Mouse (Mus musculus): ENCODE measurements at regions not wholly inside any gene's neighbourhood (a gene's known extent, or its start where the extent isn't known, plus 50 kb on each side); places are given as distances from the start of the nearest gene placed in this dataset.

DNA sequence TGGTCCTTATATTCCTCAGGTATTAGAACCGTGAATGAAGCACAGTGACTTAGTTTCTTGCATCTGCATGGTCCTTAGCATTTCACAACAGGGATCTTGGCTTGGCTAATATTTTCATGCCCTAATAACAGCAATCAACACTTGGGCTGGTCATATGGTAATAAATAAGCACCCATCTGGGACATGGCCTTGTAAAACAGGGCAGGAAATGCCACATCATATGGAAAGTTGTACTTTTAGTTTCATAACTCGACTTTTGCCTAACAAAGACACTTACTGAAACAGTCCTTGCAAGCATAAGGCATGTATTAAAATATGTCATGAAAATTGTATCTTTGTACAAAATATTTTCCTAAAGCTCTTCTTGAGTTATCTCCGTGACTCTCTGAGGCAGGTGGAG, 175.8 kb upstream of the Prdm1 start:
- no peak overlapping the region for H3K4me3 ChIP-seq (ENCODE audit: low read depth, low read length)
- TF ChIP-seq EP300 (IDR thresholded peaks at IDR 0.05; ENCODE audit: low read depth) (no peak), CTCF (IDR thresholded peaks at IDR 0.05; ENCODE audit: low read depth) (no peak)
- DNase-seq (ENCODE audit: low spot score) (no peak), ATAC-seq (ENCODE audit: insufficient read depth, low read depth) (no peak)
- no peak overlapping the region for H3K9ac ChIP-seq (replicated peaks; ENCODE audit: low read depth, low read length)
- no peaks in the 10 kb centered on the region for H3K27me3 ChIP-seq (ENCODE audit: control insufficient read depth, insufficient read depth, low read length)
- no peaks in the 10 kb centered on the region for H3K9me3 ChIP-seq (replicated peaks; ENCODE audit: control insufficient read depth, low read length)
- no peaks in the 10 kb centered on the region for H3K4me1 ChIP-seq (ENCODE audit: control insufficient read depth, insufficient read depth)
- H3K36me3 ChIP-seq (replicated peaks; ENCODE audit: control insufficient read depth, insufficient read depth, low read length), result no peaks in the 10 kb centered on the region
- 77% methylated on average over 3 of the region's 3 CpGs for WGBS
- no peak overlapping the region for H3K27ac ChIP-seq (ENCODE audit: low read depth)
- H3K4me2 ChIP-seq (ENCODE audit: low read depth, low read length), result no peak overlapping the region

DNA sequence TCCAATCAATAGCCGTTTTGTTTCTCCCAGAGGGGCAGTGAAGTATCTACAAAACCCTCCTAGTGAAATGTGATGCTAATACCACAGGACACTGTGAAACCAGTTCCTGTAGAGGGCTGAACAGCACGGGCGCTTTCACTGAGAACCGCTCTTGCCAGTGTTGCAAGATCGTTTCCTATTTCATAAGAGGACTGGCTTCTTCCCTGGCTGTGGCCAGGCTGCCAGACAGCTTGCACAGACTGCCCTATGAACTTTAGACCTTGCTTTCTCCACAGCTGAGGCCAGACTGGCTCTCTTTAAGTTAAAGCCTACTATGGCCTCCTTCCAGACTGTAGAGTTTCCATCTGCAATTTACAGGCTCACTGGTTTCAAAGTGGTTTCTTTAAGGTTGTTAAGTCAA, 173.8 kb upstream of the Prdm1 start:
- Histone ChIP-seq H3K9me3 (replicated peaks; ENCODE audit: control insufficient read depth, low read length) (no peaks in the 10 kb centered on the region), H3K36me3 (replicated peaks; ENCODE audit: control insufficient read depth, insufficient read depth, low read length) (no peaks in the 10 kb centered on the region), H3K4me3 (ENCODE audit: low read depth, low read length) (no peak overlapping the region), H3K4me2 (ENCODE audit: low read depth, low read length) (no peak overlapping the region), H3K4me1 (ENCODE audit: control insufficient read depth, insufficient read depth) (no peaks in the 10 kb centered on the region), H3K27ac (ENCODE audit: low read depth) (no peak overlapping the region), H3K27me3 (ENCODE audit: control insufficient read depth, insufficient read depth, low read length) (no peaks in the 10 kb centered on the region), H3K9ac (replicated peaks; ENCODE audit: low read depth, low read length) (no peak overlapping the region)
- 77% methylated on average over 5 of the region's 5 CpGs for WGBS
- DNase-seq (ENCODE audit: low spot score) (no peak), ATAC-seq (ENCODE audit: insufficient read depth, low read depth) (no peak)
- TF ChIP-seq CTCF (IDR thresholded peaks at IDR 0.05; ENCODE audit: low read depth) (no peak), EP300 (IDR thresholded peaks at IDR 0.05; ENCODE audit: low read depth) (no peak)

DNA sequence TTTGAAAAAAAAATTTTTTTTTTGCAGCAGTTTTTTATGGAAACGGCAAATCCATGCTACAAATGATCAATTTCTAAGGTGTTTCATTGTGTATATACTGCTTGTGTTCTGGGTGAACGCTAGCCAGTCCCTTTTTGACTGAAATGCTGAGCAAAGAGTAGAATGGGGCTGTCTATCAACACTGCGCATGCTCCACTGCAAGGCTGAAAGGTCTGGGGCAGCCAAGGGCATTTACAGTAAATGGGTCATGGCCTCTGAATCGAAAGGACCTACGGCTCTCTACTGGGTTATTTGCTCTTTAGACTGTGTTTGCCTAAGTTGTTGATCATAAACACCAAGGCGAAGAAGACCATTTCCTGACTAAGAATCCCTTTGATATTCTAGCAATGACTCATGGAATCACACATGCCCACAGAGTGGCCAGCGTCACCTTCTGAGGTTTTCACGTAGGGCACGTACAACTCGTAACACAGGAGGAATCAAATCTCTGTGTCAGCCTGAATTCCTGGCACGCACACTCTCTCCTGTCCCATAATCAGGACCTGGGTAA, 171.8 kb upstream of the Prdm1 start:
- TF ChIP-seq CTCF (IDR thresholded peaks at IDR 0.05; ENCODE audit: low read depth), result no peak
- no peak for TF ChIP-seq EP300 (IDR thresholded peaks at IDR 0.05; ENCODE audit: low read depth)
- Histone ChIP-seq H3K9ac (replicated peaks; ENCODE audit: low read depth, low read length) (no peak overlapping the region), H3K9me3 (replicated peaks; ENCODE audit: control insufficient read depth, low read length) (no peaks in the 10 kb centered on the region), H3K4me2 (ENCODE audit: low read depth, low read length) (no peak overlapping the region), H3K27me3 (ENCODE audit: control insufficient read depth, insufficient read depth, low read length) (no peaks in the 10 kb centered on the region), H3K36me3 (replicated peaks; ENCODE audit: control insufficient read depth, insufficient read depth, low read length) (no peaks in the 10 kb centered on the region), H3K4me1 (ENCODE audit: control insufficient read depth, insufficient read depth) (no peaks in the 10 kb centered on the region), H3K27ac (ENCODE audit: low read depth) (no peak overlapping the region), H3K4me3 (ENCODE audit: low read depth, low read length) (no peak overlapping the region)
- WGBS, result 81% methylated on average over 11 of the region's 11 CpGs
- DNase-seq (ENCODE audit: low spot score) (no peak), ATAC-seq (ENCODE audit: insufficient read depth, low read depth) (no peak)

DNA sequence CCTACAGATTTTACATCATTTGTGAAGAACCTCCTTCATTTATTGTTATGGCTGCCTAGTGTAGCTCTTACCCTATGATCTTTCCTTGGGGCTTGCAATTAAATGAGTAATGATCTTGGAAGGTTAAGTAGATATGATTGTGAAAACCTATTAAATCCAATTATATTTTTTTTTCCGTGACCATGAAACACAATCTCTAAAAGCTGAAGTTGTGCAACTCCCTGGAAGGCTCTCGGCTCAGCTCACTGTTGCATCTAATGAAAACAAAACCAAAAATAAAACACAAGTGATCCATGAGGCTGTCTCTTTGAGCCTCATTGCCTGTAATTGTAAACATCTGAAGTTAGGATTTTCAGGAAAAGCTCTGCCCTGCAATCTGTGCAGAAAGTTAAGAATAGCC, 169.7 kb upstream of the Prdm1 start:
- no peak for TF ChIP-seq EP300 (IDR thresholded peaks at IDR 0.05; ENCODE audit: low read depth)
- Histone ChIP-seq H3K36me3 (replicated peaks; ENCODE audit: control insufficient read depth, insufficient read depth, low read length) (no peaks in the 10 kb centered on the region), H3K4me2 (ENCODE audit: low read depth, low read length) (no peak overlapping the region), H3K27me3 (ENCODE audit: control insufficient read depth, insufficient read depth, low read length) (no peaks in the 10 kb centered on the region), H3K4me3 (ENCODE audit: low read depth, low read length) (no peak overlapping the region), H3K4me1 (ENCODE audit: control insufficient read depth, insufficient read depth) (no peaks in the 10 kb centered on the region), H3K9ac (replicated peaks; ENCODE audit: low read depth, low read length) (no peak overlapping the region), H3K27ac (ENCODE audit: low read depth) (no peak overlapping the region), H3K9me3 (replicated peaks; ENCODE audit: control insufficient read depth, low read length) (no peaks in the 10 kb centered on the region)
- ATAC-seq (ENCODE audit: insufficient read depth, low read depth), result no peak
- WGBS, result 81% methylated on average over 2 of the region's 2 CpGs
- DNase-seq (ENCODE audit: low spot score), result no peak

DNA sequence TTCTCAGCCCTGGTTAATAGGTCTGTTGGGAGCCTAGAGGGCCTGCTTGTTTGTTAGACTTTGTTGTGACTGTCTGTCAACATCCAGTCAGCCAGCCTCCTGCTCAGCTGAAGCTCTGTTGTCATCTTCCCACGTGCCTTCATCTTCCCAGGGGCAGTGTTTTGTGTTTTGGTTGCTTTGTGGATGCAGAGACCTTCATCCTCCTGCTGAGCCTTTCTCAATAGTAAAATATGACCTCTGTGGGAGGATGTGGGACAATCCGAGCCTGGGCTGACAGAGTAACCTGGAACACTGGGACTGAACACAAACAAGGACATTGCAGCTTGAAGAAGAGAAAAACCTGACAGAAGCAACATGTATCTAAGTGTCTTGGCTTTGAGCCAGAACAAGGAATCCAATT, 168.7 kb upstream of the Prdm1 start:
- TF ChIP-seq EP300 (IDR thresholded peaks at IDR 0.05; ENCODE audit: low read depth) (no peak), CTCF (IDR thresholded peaks at IDR 0.05; ENCODE audit: low read depth) (no peak)
- Histone ChIP-seq H3K27ac (ENCODE audit: low read depth) (no peak overlapping the region), H3K27me3 (ENCODE audit: control insufficient read depth, insufficient read depth, low read length) (no peaks in the 10 kb centered on the region), H3K4me3 (ENCODE audit: low read depth, low read length) (no peak overlapping the region), H3K4me2 (ENCODE audit: low read depth, low read length) (no peak overlapping the region), H3K4me1 (ENCODE audit: control insufficient read depth, insufficient read depth) (no peaks in the 10 kb centered on the region), H3K9ac (replicated peaks; ENCODE audit: low read depth, low read length) (no peak overlapping the region), H3K36me3 (replicated peaks; ENCODE audit: control insufficient read depth, insufficient read depth, low read length) (no peaks in the 10 kb centered on the region), H3K9me3 (replicated peaks; ENCODE audit: control insufficient read depth, low read length) (no peaks in the 10 kb centered on the region)
- DNase-seq (ENCODE audit: low spot score) (no peak), ATAC-seq (ENCODE audit: insufficient read depth, low read depth) (no peak)
- WGBS, result 44% methylated on average over 2 of the region's 2 CpGs

DNA sequence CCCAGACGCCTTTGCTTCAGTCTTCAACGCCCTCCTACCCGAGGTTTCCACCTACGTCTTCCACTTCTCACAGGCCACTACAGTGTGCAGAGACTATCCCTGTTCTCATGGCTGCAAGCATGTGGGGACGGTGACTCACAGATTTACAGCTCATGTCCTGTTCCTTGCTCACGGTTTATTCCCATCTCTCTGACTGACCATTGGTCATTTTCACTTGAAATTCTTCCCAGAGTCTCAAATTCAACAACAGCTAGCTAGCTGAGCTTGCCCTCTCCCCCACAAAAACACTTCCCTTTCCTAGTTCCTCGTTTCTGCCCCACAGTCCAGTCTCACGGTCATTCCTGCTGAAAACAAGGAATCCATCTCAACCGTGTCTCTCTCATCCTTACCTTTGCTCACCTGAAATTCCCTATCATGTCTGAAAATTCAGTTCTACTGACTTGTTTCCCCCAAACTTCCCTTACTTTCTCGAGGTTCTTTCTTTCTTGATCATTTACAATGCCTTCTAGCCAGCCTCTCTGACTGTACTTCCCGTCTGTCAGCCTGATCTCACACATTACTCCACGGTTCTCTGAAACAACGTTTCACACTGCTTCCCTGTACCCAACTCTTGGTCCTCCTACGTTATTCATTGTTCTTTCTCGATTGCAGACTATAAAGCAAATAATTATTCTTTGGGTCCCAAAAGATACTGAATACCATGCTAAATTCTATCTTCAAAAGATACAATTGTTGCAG, 163.5 kb upstream of the Prdm1 start:
- Histone ChIP-seq H3K36me3 (replicated peaks; ENCODE audit: control insufficient read depth, insufficient read depth, low read length) (no peaks in the 10 kb centered on the region), H3K4me2 (ENCODE audit: low read depth, low read length) (no peak overlapping the region), H3K9ac (replicated peaks; ENCODE audit: low read depth, low read length) (no peak overlapping the region), H3K9me3 (replicated peaks; ENCODE audit: control insufficient read depth, low read length) (no peaks in the 10 kb centered on the region), H3K27me3 (ENCODE audit: control insufficient read depth, insufficient read depth, low read length) (no peaks in the 10 kb centered on the region), H3K4me1 (ENCODE audit: control insufficient read depth, insufficient read depth) (no peaks in the 10 kb centered on the region), H3K27ac (ENCODE audit: low read depth) (no peak overlapping the region), H3K4me3 (ENCODE audit: low read depth, low read length) (no peak overlapping the region)
- ATAC-seq (ENCODE audit: insufficient read depth, low read depth), result no peak
- 56% methylated on average over 15 of the region's 15 CpGs for WGBS
- DNase-seq (ENCODE audit: low spot score), result no peak
- TF ChIP-seq EP300 (IDR thresholded peaks at IDR 0.05; ENCODE audit: low read depth) (no peak), CTCF (IDR thresholded peaks at IDR 0.05; ENCODE audit: low read depth) (no peak)
